Mouse (Mus musculus) kidney, postnatal 14 days (tissue): Measurements from ENCODE around the gene Gca.
"Not testable (repeated sequence)": the region's sequence is repeated elsewhere in the genome, so short reads cannot be mapped to it uniquely, and the experiment has no call there.

Experiments used
- DNase-seq: peaks from one replicate; pipeline ENCODE4 v3.0.0; 2022; ENCODE audit warnings: mixed read lengths

Gene Gca

GRCm38 (mm10) chr2:62670301-62670700 lies 6.2 kb downstream of the Gca start:
- DNase-seq, result no peak

- peak; percentile 17 for DNase-seq
Measured at GRCm38 (mm10) chr2:62670767-62671166, 6.7 kb downstream of the Gca start.

- DNase-seq, result no peak
Measured at GRCm38 (mm10) chr2:62672788-62673187, 8.7 kb downstream of the Gca start.

DNA sequence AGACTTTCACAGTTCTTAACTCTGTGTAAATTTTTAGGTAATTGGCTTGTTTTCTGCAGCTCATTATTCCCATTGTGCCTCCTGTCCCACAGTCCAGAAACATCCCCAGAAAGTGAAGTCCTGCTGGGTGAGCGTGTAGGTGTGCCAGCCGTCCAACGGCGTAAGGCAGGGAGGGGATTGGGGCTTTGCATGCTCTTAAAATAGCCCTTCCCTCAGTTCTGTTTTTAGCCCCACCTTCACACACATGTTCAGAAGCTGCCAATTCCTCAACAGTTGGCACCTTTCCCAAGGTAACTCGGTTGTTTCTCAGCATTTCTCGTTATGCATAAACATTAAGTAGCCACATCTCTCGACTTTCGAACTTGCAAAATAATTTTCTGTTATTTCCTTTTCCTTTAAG lies 17.6 kb downstream of the Gca start:
- no peak for DNase-seq

- no peak for DNase-seq
Measured at GRCm38 (mm10) chr2:62684989-62685595, 21.0 kb downstream of the Gca start.

- no peak for DNase-seq
Measured at GRCm38 (mm10) chr2:62685934-62686333, 21.8 kb downstream of the Gca start.

DNA sequence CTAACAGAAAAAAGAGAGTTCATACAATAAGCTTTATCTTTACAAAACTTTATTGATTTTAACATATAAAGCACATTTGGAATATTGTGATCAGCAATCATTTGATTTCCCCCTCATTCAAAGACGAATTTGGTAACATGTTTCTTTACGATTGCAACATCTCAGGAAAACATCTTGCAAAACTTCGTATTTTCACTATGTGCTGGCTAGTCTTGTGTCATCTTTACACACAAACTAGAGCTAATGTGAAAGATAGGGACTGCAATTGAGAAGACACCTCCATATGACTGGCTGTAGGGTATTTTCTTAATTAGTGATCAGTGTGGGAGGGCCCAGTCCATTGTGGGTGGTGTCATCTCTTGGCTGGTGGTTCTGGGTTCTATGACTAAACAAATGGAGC lies 42.2 kb downstream of the Gca start:
- no peak for DNase-seq

GRCm38 (mm10) chr2:62709633-62710032 lies 45.5 kb downstream of the Gca start:
- no peak for DNase-seq

DNA sequence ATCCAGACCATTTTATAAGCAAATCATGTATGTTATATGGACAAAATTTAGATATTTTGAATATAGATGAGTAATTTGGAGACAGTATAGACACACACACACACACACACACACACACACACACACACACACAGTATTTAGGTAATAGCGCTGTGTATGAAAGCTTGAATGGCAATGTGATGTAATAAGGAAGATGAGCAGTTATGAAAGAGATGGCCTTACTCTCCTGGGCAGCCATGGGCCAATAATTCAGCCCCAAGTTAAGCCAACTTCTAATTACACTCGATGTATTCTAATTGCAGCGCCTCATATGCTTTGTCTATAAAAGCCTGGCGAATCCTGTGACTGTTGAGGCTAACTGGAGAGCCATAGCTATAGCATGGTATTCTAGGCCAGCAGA lies 50.3 kb downstream of the Gca start:
- DNase-seq, result not testable (repeated sequence)

DNA sequence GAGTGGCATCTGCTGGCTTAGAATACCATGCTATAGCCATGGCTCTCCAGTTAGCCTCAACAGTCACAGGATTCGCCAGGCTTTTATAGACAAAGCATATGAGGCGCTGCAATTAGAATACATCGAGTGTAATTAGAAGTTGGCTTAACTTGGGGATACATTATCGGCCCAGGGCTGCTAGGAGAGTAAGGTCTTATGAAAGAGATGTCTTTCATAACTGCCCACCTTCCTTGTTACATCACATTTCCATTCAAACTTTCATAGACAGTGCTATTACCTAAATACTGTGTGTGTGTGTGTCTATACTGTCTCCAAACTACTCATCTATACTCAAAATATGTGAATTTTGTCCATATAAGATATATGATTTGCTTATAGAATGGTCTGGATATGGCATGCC lies 51.2 kb downstream of the Gca start:
- no peak for DNase-seq

DNA sequence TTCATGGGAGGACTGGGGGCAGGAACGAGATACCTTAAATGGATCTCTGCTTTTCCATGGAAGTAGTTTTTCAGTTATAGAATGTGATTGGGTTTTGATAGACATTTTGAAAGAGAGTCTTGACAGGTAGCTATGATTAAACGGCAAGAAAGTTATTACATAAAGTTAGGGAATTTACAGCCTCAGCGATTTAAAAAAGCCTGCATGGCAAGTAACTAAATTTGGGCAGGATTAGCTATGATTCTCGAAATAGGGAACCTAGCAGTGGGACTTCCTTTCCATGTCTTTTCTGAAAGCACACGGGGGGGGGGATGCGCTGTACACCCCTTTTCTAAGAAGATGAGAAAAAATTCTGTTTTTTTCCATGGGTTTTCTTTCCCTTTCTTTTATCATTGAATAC lies 53.2 kb downstream of the Gca start:
- no peak for DNase-seq

DNA sequence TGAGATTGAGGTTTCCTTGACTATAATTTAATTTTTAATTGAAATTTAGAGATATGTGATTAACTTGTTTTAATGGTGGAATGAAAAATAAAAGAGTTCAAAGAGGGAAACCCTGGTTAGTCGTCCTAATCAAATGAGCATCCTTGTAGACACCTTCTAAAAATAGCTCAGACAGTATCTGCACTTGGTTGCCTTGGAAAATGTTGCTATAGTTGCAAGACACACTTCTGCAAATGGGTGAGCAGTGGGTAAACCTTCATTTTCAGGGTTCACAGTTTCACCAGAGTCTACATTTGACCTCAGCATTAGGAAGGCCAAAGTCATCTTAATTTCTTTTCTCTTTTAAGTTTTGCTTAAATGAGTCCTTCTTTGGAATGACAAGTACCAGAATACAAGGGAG lies 54.3 kb downstream of the Gca start:
- DNase-seq, result no peak

- no peak for DNase-seq
Measured at GRCm38 (mm10) chr2:62725946-62726345, 61.9 kb downstream of the Gca start.

GRCm38 (mm10) chr2:62727732-62728131 lies 63.6 kb downstream of the Gca start:
- DNase-seq, result no peak

- no peak for DNase-seq
Measured at GRCm38 (mm10) chr2:62730671-62731070, 66.6 kb downstream of the Gca start.

- DNase-seq, result no peak
Measured at GRCm38 (mm10) chr2:62743098-62743497, 79.0 kb downstream of the Gca start.
